Mouse (Mus musculus): ENCODE results near the gene Ppp4r4. TPM values are rescaled to one million over a fixed set of nuclear protein-coding genes. Genes with fewer than 3 reads are reported as not detected.
A peak's percentile ranks its signal among the peaks of the same experiment; 100 is the strongest.
"Not testable (repeated sequence)": the region's sequence is repeated elsewhere in the genome, so short reads cannot be mapped to it uniquely, and the experiment has no call there.

Gene Ppp4r4
- total and polyA plus RNA-seq, 3 experiments, result 0.98 to 4.8 (median 2.9) TPM

- DNase-seq, result no peak
These were observed 102.3 kb downstream of the Ppp4r4 start for GRCm38 (mm10) chr12:103634430-103634829.

- no peak for DNase-seq
These were observed 103.8 kb downstream of the Ppp4r4 start for GRCm38 (mm10) chr12:103635846-103636245.

DNA sequence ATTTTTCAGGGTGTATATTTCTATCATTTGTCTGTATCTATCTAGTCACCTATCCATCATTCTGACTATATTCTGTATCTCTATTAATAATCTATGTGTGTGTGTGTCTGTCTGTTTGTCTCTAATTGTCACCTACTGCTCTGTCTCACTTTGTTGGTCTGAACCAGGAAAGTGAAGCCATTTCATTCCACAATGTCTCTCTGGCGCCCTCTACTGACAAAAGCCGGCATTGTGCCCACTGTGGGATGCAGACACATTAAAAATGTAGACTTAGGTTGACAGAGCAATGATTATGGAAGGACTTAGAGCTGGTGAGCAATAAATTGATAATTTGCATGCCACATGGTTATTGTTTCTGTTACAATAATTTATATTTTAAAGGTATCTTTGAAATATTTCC lies 111.3 kb downstream of the Ppp4r4 start:
- peak; percentile 80 for DNase-seq

DNA sequence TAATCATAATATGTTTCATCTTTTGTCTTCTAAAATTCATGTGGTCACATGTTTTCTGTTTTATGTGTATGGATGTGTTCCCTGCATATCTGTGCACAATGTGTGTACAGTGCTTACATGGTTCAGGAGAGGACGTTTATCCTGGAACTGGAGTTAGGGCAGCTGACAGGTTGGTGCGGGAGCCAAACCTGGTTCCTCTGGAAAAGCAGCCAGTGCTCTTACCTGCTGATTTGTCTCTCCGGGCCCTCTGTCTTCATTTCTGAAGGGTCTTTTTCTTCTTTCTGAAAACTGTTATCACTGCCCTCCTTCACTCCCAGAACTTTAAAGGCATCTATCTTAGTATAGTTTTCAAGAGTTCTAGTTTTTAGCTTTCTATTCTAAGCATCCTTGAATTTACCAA lies 111.7 kb downstream of the Ppp4r4 start:
- no peak for DNase-seq

GRCm38 (mm10) chr12:103644601-103645000 lies 112.5 kb downstream of the Ppp4r4 start:
- DNase-seq, result no peak

- no peak for DNase-seq
These were observed 114.2 kb downstream of the Ppp4r4 start for GRCm38 (mm10) chr12:103646314-103646713.

GRCm38 (mm10) chr12:103653836-103654235 lies 121.8 kb downstream of the Ppp4r4 start:
- peak; percentile 69 for DNase-seq

- peak; percentile 27 for DNase-seq
These were observed 123.3 kb downstream of the Ppp4r4 start for GRCm38 (mm10) chr12:103655123-103656044.

DNA sequence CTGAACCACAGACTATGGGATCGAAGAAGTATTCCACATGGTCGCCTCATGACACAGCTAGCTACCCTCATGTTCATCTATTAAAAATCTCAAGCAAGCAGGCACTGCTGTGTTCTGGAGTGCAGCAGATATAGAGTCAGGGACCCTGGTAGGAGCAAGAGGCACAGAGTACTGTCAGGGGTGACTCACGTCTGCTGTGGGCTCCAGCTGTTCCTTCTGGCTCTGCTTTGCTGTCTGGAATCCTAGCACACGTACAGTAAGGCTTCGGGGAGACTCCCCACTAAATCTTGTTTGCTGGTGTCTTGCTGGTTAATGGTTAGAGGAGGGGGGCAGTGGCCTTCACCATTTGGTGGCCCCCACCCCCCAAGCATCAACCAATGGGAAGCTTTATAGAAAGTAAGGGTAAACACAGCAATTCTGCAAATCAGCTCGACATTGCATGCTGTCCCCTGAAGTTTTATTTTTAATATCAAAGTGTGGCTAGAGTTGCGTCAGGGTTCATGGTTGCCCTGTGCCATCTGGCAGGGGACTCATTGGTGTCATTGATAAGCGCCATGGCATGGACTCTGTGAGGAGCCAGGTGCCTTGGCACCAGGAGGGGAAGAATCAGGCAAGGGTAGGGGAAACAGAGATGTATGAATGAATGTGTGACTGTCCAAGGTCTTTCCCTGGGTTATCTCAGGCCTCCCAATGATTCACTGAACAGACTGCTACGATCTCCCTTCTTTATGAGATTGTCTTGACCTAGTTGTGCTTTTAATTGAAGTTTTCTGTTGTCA lies 125.0 kb downstream of the Ppp4r4 start, which contains the start of gene Serpina6:
Gene Serpina6, minus strand, starts transcription at position 365 of the 779 bp plus-strand sequence.
- DNase-seq, result peak; percentile 61

- DNase-seq, result no peak
These were observed 125.9 kb downstream of the Ppp4r4 start for GRCm38 (mm10) chr12:103657991-103658390.

DNA sequence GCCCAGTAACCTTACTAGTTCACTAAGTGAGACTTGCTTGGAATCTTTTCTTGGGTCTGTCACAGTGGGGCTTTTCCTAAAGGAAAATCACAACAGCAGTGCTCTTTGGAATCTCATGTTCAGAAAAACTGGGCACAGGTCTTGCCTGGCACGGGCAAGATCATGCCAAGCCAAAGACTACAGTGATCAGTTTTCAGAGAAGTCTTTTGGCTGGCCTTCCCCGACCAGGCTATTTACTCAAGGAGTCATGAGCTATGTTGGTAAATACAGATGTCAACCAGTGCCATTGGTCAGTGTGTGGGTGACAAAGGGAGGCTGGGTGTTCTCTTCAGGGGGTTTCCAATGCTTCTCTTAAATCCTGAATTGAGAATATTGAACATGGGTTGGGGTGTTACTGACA lies 127.1 kb downstream of the Ppp4r4 start:
- DNase-seq, result peak; percentile 42

DNA sequence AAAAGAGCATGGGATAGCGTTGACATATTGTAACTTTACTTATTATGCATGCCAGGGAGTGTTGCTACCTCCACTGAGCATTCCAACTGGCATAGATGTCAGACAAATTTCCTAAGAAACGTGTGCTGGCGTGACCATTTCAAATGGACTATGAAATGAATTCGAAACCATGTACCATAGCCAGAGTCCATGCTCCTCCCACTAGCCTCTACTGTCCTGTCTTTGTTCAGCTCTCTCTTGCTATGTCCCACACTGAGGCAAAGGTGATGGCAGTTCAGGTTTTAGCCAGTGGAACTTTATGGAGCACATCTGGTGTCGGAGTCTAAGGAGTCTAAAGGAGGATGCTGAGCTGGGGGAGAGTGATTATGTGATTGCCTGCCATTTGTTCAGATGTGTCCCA lies 128.0 kb downstream of the Ppp4r4 start:
- DNase-seq, result no peak

DNA sequence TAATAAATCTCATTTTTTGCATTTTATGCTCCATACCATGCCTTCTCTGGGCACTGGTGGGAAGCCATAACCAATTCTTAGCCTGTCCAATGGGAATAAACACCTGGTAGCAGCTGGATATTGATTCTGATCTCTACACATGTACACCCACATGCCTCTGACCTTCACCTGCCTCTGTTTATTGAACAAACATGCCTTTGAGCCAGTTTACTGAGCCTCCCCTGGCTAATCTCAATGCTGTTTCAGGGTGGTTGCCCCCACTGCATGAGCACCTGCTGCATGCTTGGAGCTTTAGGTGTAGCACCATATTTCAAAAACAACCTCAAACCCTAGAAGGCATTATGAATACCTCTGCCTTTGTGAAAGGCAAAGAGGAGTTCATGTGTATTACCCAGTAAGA lies 130.0 kb downstream of the Ppp4r4 start:
- not testable (repeated sequence) for DNase-seq

Other genes with a start within 250 kb of the Ppp4r4 start
- gene Fam181a, start 221.3 kb upstream of the Ppp4r4 start, total RNA-seq (2021), result not detected
- gene Fam181a, start 221.3 kb upstream of the Ppp4r4 start, polyA plus RNA-seq (2012; rRNA removed), result 0.22 TPM in 1 of 2 replicates, not detected in the other
- 1 to 10 TPM; 1.2 to 2.0 TPM for gene Asb2, start 176.3 kb upstream of the Ppp4r4 start, total RNA-seq (2021)
- 6.3 and 8.2 TPM in 2 replicates for gene Asb2, start 176.3 kb upstream of the Ppp4r4 start, polyA plus RNA-seq (2012; rRNA removed)
- 1 to 10 TPM; 3.0 to 3.8 TPM for gene Otub2, start 143.6 kb upstream of the Ppp4r4 start, total RNA-seq (2021)
- 2.6 and 3.3 TPM in 2 replicates for gene Otub2, start 143.6 kb upstream of the Ppp4r4 start, polyA plus RNA-seq (2012; rRNA removed)
- gene 9330161L09Rik, start 124.5 kb upstream of the Ppp4r4 start, total RNA-seq (2021), result 1 to 10 TPM in 1 of 2 experiments, under 1 TPM in 1; 0.98 to 2.2 TPM
- gene 9330161L09Rik, start 124.5 kb upstream of the Ppp4r4 start, polyA plus RNA-seq (2012; rRNA removed), result 0.39 and 0.70 TPM in 2 replicates
- 100 to 1,000 TPM; 116 to 132 TPM for gene Ddx24, start 106.5 kb upstream of the Ppp4r4 start, total RNA-seq (2021)
- 29.0 and 38.9 TPM in 2 replicates for gene Ddx24, start 106.5 kb upstream of the Ppp4r4 start, polyA plus RNA-seq (2012; rRNA removed)
- 1,000 to 10,000 TPM in 1 of 2 experiments, 100 to 1,000 TPM in 1; 923 to 1,715 TPM for gene Ifi27, start 98.1 kb upstream of the Ppp4r4 start, total RNA-seq (2021)
- gene Ifi27, start 98.1 kb upstream of the Ppp4r4 start, polyA plus RNA-seq (2012; rRNA removed), result 1,448 and 1,459 TPM in 2 replicates
- 1,000 to 10,000 TPM in 1 of 2 experiments, 100 to 1,000 TPM in 1; 340 to 1,466 TPM for gene Ifi27l2a, start 88.6 kb upstream of the Ppp4r4 start, total RNA-seq (2021)
- 539 and 2,543 TPM in 2 replicates for gene Ifi27l2a, start 88.6 kb upstream of the Ppp4r4 start, polyA plus RNA-seq (2012; rRNA removed)
- not detected for gene Ifi27l2b, start 75.1 kb upstream of the Ppp4r4 start, total RNA-seq (2021)
- gene Ifi27l2b, start 75.1 kb upstream of the Ppp4r4 start, polyA plus RNA-seq (2012; rRNA removed), result not detected in 2 replicates
- gene Serpina10, start 99.2 kb downstream of the Ppp4r4 start, total RNA-seq (2021), result under 1 TPM in 1 of 2 experiments, not detected in 1; 0.46 TPM
- gene Serpina10, start 99.2 kb downstream of the Ppp4r4 start, polyA plus RNA-seq (2012; rRNA removed), result not detected in 2 replicates
- gene Serpina6, start 124.9 kb downstream of the Ppp4r4 start, total RNA-seq (2021), result 1 to 10 TPM; 1.7 to 5.4 TPM
- 0.27 and 1.3 TPM in 2 replicates for gene Serpina6, start 124.9 kb downstream of the Ppp4r4 start, polyA plus RNA-seq (2012; rRNA removed)
- not detected for gene Serpina16, start 143.9 kb downstream of the Ppp4r4 start, total RNA-seq (2021)
- 0.10 TPM in 1 of 2 replicates, not detected in the other for gene Serpina16, start 143.9 kb downstream of the Ppp4r4 start, polyA plus RNA-seq (2012; rRNA removed)
- gene Serpina1f, start 163.2 kb downstream of the Ppp4r4 start, total RNA-seq (2021), result not detected
- not detected in 2 replicates for gene Serpina1f, start 163.2 kb downstream of the Ppp4r4 start, polyA plus RNA-seq (2012; rRNA removed)
- gene Serpina1d, start 241.3 kb downstream of the Ppp4r4 start, total RNA-seq (2021), result 10 to 100 TPM in 1 of 2 experiments, under 1 TPM in 1; 0.28 to 12.3 TPM
- gene Serpina1d, start 241.3 kb downstream of the Ppp4r4 start, polyA plus RNA-seq (2012; rRNA removed), result 1.8 TPM in 1 of 2 replicates, not detected in the other

All from adrenal gland, adult 2 months (tissue).